Mouse (Mus musculus): ENCODE measurements around the gene Dhtkd1.

DNA sequence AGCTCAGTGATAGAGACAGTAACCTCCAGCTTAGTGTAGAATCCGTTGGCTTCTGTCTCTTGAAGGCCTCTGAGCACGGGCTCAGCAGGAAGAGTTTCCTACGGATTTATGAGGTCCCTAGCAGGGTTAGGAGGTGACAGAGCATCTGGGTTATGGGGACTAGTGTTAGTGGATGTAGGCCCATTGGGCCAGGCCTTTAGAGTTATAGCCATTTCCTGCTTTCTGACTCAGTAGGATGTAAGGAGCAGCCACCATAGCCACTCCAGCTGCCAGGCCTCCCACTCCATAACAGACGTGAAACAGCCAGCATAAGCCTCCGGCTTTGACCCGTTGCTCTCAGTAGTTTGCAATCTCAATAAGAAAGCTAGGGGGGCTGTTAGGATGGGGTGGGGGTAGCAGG lies 6.5 kb downstream of the Dhtkd1 start:
- no peak for TF ChIP-seq POLR2A (IDR thresholded peaks at IDR 0.05; ENCODE audit: low read depth, low read length)
- TF ChIP-seq CTCF (conservative IDR thresholded peaks at IDR 0.05; ENCODE audit: insufficient read depth, insufficient read length, low read depth, low read length): no peak

Measured in kidney, adult 2 months (tissue).